Mouse (Mus musculus) CH12.LX (cell line): ENCODE data around the gene Tmem181a. TPM values are rescaled to one million over a fixed set of nuclear protein-coding genes. Genes with fewer than 3 reads are reported as not detected.
"Not testable (repeated sequence)": the region's sequence is repeated elsewhere in the genome, so short reads cannot be mapped to it uniquely, and the experiment has no call there.

ENCODE experiments used
- DNase-seq: peaks from one replicate; pipeline ENCODE4 v3.0.0-alpha.2; 2013; ENCODE audit errors: extremely low read depth
- H3K27ac ChIP-seq: 2 replicates; pipeline ENCODE4 v1.5.1; 2012; ENCODE audit warnings: low read depth, mild to moderate bottlenecking, control low read depth, moderate library complexity; ENCODE audit not compliant: insufficient read depth
- H3K27me3 ChIP-seq: replicated peaks from 2 replicates; pipeline ENCODE3; 2012; ENCODE audit warnings: inconsistent platforms
- H3K36me3 ChIP-seq, 2 experiments: replicated peaks in 1 of 2; 2 replicates each; pipeline versions ENCODE3 to v1.6.1; 2012; ENCODE audit warnings: inconsistent platforms in 1 of 2, low read length in 1 of 2, mild to moderate bottlenecking in 1 of 2, mixed read lengths in 1 of 2, moderate library complexity in 1 of 2; ENCODE audit not compliant: control insufficient read depth in 1 of 2, insufficient read depth in 1 of 2
- H3K4me1 ChIP-seq, 2 experiments: 2 replicates each; pipeline ENCODE4 v1.6.1; 2012; ENCODE audit warnings: inconsistent platforms in 1 of 2, moderate library complexity in 1 of 2; ENCODE audit not compliant: insufficient read depth in 2 of 2, control insufficient read depth in 1 of 2
- H3K4me2 ChIP-seq: 2 replicates; pipeline ENCODE4 v1.6.1; 2012; ENCODE audit warnings: low read depth, mild to moderate bottlenecking, control low read depth; ENCODE audit not compliant: poor library complexity, insufficient read depth, severe bottlenecking
- H3K4me3 ChIP-seq, 3 experiments: fragments of 150-350 bp in 1 of 3; sonication (generic) in 1 of 3; replicated peaks in 1 of 3; 2 replicates each; pipeline versions ENCODE3 to v1.5.1; 2011 to 2012; ENCODE audit warnings: low read depth in 2 of 3, low read length in 2 of 3, mild to moderate bottlenecking in 2 of 3, moderate library complexity in 2 of 3, control low read depth in 1 of 3, improper control_type of control experiment in 1 of 3, inconsistent platforms in 1 of 3, mixed read lengths in 1 of 3; ENCODE audit not compliant: poor library complexity in 1 of 3
- H3K79me2 ChIP-seq: replicated peaks from 2 replicates; pipeline ENCODE4 v1.6.1; 2012; ENCODE audit warnings: mild to moderate bottlenecking, moderate library complexity; ENCODE audit not compliant: control insufficient read depth, poor library complexity, insufficient read depth, severe bottlenecking; ENCODE audit errors: extremely low read depth
- H3K9ac ChIP-seq: 2 replicates; pipeline ENCODE4 v1.6.1; 2012; ENCODE audit warnings: low read depth, mild to moderate bottlenecking, control low read depth, moderate library complexity; ENCODE audit not compliant: insufficient read depth
- H3K9me3 ChIP-seq: replicated peaks from 2 replicates; pipeline ENCODE3; 2012; ENCODE audit warnings: low read length, inconsistent platforms, mixed read lengths
- dilution Hi-C: fragments of 300-500 bp; cut with MboI; formaldehyde crosslinking; loops from 2 replicates; pipeline ENCODE4 v1.14.3; 2020; ENCODE audit warnings: low sequenced_read_pairs; ENCODE audit not compliant: extremely low pct_unique_long_range_greater_than_20kb, extremely low pct_ligation_motif_present
- in situ Hi-C: fragments of 300-500 bp; cut with MboI; formaldehyde crosslinking; loops from 3 replicates; pipeline ENCODE4 v1.14.3; 2019; ENCODE audit warnings: low sequenced_read_pairs, low pct_ligation_motif_present, low pct_unique_long_range_greater_than_20kb, mixed read lengths
- polyA plus RNA-seq: library from polyadenylated mRNA; unstranded; fragments of >175 nt; gene quantifications from 2 replicates; pipeline ENCODE4 v1.2.1, GENCODE M21; 2012; ENCODE audit warnings: low read depth; ENCODE audit not compliant: insufficient read length
- total RNA-seq, 2 experiments: library from RNA; depleted of rRNA; stranded (reverse); fragments of 300-350 nt in 1 of 2; fragments of >200 nt in 1 of 2; gene quantifications; 2 replicates each; pipeline ENCODE4 v1.2.3; 2012 to 2014

The Tmem181a gene
- total and polyA plus RNA-seq, 3 experiments: 2.6 to 7.3 (median 5.0) TPM

DNA sequence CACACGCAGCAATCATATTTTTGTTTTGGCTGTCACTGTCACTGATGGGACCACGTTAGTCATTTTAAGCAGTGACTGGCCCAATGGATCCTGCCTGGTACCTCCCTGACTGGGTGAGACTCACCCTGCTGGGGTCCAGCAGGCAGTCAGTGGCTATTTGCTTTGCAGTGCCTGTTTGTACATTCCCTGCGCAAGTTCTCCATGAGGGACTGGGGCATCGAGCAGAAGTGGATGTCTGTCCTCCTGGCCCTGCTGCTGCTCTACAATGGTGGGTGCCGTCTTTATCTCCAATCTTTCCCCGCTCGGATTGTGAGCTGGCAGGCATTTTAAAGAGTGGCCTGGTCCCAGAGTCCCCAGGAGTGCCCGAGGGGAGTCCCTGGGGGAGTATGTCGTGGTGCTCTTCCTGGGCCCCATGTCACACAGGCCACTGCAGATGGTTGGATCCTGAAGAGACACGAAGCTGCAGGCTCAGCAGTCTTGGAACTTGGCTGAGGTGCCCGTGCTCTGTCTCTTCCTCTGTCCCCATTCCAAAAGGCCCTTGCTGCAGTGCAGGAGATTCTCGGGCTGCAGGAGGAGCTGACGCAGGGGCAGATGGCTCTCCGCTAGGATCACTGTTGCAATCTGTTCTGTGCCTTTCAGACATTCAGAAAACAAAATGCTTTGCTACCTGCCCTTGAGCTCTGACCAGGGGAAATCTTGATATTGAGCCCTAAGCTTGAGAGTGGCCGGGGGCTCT is 40.6 kb downstream of the Tmem181a start:
- H3K79me2 ChIP-seq, H3K9me3 ChIP-seq, in situ Hi-C loops, H3K36me3 ChIP-seq, DNase-seq, dilution Hi-C loops, H3K4me2 ChIP-seq, H3K9ac ChIP-seq, H3K4me3 ChIP-seq, H3K27ac ChIP-seq, H3K27me3 ChIP-seq, H3K4me1 ChIP-seq: not testable (repeated sequence)

- H3K27ac ChIP-seq, H3K9ac ChIP-seq, DNase-seq, H3K4me1 ChIP-seq, dilution Hi-C loops, H3K4me3 ChIP-seq, H3K9me3 ChIP-seq, H3K79me2 ChIP-seq, H3K4me2 ChIP-seq, H3K27me3 ChIP-seq, in situ Hi-C loops, H3K36me3 ChIP-seq: not testable (repeated sequence)
These were observed 43.7 kb downstream of the Tmem181a start for GRCm38 (mm10) chr17:6300190-6300863.

- H3K79me2 ChIP-seq, H3K9me3 ChIP-seq, H3K4me3 ChIP-seq, H3K4me2 ChIP-seq, dilution Hi-C loops, DNase-seq, H3K27ac ChIP-seq, H3K27me3 ChIP-seq, in situ Hi-C loops, H3K9ac ChIP-seq, H3K4me1 ChIP-seq: not testable (repeated sequence)
- H3K36me3 ChIP-seq: peaks cover 0 to 12% of the 10 kb centered on the region in 2 experiments
These were observed 48.2 kb downstream of the Tmem181a start for GRCm38 (mm10) chr17:6304891-6305290.

GRCm38 (mm10) chr17:6305656-6306270 is 49.1 kb downstream of the Tmem181a start:
- H3K27ac ChIP-seq, H3K4me2 ChIP-seq, H3K4me1 ChIP-seq, H3K9me3 ChIP-seq, H3K4me3 ChIP-seq, DNase-seq, H3K27me3 ChIP-seq, H3K9ac ChIP-seq, H3K79me2 ChIP-seq, dilution Hi-C loops, in situ Hi-C loops: not testable (repeated sequence)
- H3K36me3 ChIP-seq: peaks cover 0 to 12% of the 10 kb centered on the region in 2 experiments

DNA sequence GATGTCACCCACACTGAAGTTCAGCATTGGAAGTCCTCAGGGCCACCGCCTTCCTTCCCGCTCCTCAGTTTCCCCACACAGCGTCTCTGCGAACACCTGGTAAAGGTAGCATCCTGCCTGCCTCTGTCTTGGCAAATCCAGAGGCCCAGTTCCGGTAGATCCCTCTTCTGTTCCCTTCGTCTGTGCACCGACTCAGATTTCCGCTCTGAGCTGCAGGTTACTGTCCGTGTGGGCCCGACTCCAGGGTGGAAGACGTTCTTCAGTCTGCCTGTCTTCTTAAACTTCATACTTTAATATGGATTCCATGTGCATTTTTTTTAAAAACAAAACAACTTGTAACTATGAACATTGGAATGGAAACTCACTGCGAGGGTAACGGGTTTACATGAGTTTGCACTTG is 49.8 kb downstream of the Tmem181a start:
- H3K9ac ChIP-seq, in situ Hi-C loops, H3K36me3 ChIP-seq, H3K4me1 ChIP-seq, H3K27ac ChIP-seq, DNase-seq, H3K9me3 ChIP-seq, H3K4me2 ChIP-seq, dilution Hi-C loops, H3K79me2 ChIP-seq, H3K4me3 ChIP-seq, H3K27me3 ChIP-seq: not testable (repeated sequence)

- H3K27ac ChIP-seq, H3K9ac ChIP-seq, H3K4me2 ChIP-seq, H3K4me3 ChIP-seq, H3K79me2 ChIP-seq, in situ Hi-C loops, H3K9me3 ChIP-seq, H3K36me3 ChIP-seq, DNase-seq, dilution Hi-C loops, H3K27me3 ChIP-seq, H3K4me1 ChIP-seq: not testable (repeated sequence)
These were observed 55.1 kb downstream of the Tmem181a start for GRCm38 (mm10) chr17:6311716-6312115.
